Mouse (Mus musculus) limb, embryonic 12.5 days (tissue): Measurements from ENCODE around the gene Tsacc. TPM values are rescaled to one million over a fixed set of nuclear protein-coding genes. Genes with fewer than 3 reads are reported as not detected.
A peak's percentile ranks its signal among the peaks of the same experiment; 100 is the strongest.

ENCODE experiments used
- ATAC-seq: fragments of 200-750 bp; cut with Nextera tagmentation; 2 replicates; pipeline ENCODE4 v1.8.0; 2017; ENCODE audit warnings: low read depth, moderate TSS enrichment; ENCODE audit not compliant: insufficient number of reproducible peaks, insufficient read depth, low FRiP score, low TSS enrichment
- H3K27ac ChIP-seq: fragments of 300-500 bp; sonication (generic); 2 replicates; pipeline ENCODE4 v1.5.1; 2016; ENCODE audit warnings: mild to moderate bottlenecking, moderate library complexity
- H3K27me3 ChIP-seq: fragments of 300-500 bp; sonication (generic); 2 replicates; pipeline ENCODE4 v1.6.1; 2016; ENCODE audit warnings: mild to moderate bottlenecking, moderate library complexity
- H3K36me3 ChIP-seq: fragments of 300-500 bp; sonication (generic); 2 replicates; pipeline ENCODE4 v1.6.1; 2016; ENCODE audit warnings: mild to moderate bottlenecking, moderate library complexity
- H3K4me1 ChIP-seq: fragments of 300-500 bp; sonication (generic); replicated peaks from 2 replicates; pipeline ENCODE4 v1.6.1; 2016
- H3K4me2 ChIP-seq: fragments of 300-500 bp; sonication (generic); 2 replicates; pipeline ENCODE4 v1.6.1; 2016; ENCODE audit warnings: mild to moderate bottlenecking, moderate library complexity
- H3K4me3 ChIP-seq: fragments of 300-500 bp; sonication (generic); replicated peaks from 2 replicates; pipeline ENCODE4 v1.5.1; 2016; ENCODE audit warnings: mild to moderate bottlenecking
- H3K9ac ChIP-seq: fragments of 300-500 bp; sonication (generic); replicated peaks from 2 replicates; pipeline ENCODE4 v1.6.1; 2016; ENCODE audit warnings: mild to moderate bottlenecking, moderate library complexity
- H3K9me3 ChIP-seq: fragments of 300-500 bp; sonication (generic); 2 replicates; pipeline ENCODE4 v1.6.1; 2016; ENCODE audit warnings: mild to moderate bottlenecking, moderate library complexity
- WGBS: fragments of 180-500 bp; shearing (Covaris S2); methylation state at CpG from one replicate; pipeline ENCODE4 v1.1.7; 2016; 5-methylcytosine and 5-hydroxymethylcytosine counted together
- polyA plus RNA-seq: library from polyadenylated mRNA; unstranded; fragments of >200 nt; fragmentation: Nextera tagmentation; extraction: Ambion mirVana; gene quantifications from 2 replicates; pipeline ENCODE4 v1.2.1, GENCODE M21; 2016

Gene Tsacc
- polyA plus RNA-seq: 13.5 and 14.3 TPM in 2 replicates

DNA sequence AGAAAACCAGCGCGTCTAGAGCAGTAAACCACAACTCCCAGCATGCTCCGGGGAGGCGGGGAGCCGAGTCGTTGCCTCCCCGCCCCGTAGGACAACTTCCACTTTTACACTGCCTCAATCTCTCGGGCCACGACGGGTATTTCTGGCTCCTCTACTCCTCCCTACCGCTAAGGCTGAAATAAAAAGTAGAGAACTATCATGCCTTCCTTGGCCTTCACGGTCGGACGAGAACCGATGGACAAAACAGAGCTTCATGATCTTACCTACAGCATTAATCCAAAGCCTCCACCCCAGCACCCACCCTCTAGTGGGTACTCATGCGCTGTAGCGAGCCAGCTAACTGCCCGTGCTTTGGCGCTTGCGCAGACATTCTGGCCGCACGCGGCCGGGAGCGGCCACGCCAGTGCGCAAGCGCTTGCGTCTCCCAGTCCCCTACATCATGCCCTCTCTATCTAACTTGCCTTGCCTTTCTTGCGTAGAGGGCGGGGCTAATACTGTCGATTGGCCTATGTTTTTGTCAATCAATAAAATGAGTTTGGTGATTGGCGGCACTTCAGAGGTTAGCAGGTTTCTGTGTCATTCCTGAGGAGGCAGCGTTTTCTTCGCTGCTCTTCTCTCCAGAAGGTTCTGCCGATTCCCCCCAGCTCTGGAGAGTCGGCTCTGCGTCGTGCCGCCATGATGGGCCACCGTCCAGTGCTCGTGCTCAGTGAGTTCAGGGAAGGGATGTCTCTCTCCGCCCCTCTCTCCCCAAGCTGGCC lies at the start of gene Tsacc, which contains the start of gene Cct3:
TSS of gene Tsacc (minus strand) at position 439 of the 758 bp plus-strand sequence.
TSS of gene Cct3 (plus strand) at position 556 of the 758 bp plus-strand sequence.
- ATAC-seq: peak; percentile 99
- no peaks in the 10 kb centered on the region for H3K27me3 ChIP-seq
- under 1% methylated on average over 44 of the region's 44 CpGs for WGBS

DNA sequence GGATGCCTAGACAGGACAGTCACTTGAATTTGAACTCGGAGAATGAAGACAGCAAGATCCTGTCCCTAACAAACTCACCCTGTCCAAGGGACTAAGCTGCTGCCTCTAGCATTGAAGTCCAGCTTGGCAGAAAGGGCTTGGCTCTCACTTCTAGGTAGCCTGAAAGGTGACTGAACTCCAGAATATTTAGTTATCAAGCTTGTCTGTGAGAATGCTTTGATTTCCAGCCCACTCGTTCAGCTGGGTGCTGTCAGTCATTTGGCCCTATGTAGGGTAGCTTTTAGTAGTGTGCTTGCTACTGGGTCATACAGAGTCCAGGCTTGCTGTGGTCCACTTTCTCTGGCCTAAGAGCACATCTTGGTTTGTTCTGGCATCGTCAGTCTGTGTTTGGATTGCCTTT lies 42.2 kb upstream of the Tsacc start:
- Histone ChIP-seq H3K4me1 (peaks cover 18% of the 10 kb centered on the region), H3K9me3 (no peaks in the 10 kb centered on the region), H3K27ac (no peak overlapping the region), H3K27me3 (no peaks in the 10 kb centered on the region), H3K9ac (no peak overlapping the region), H3K4me2 (no peak overlapping the region), H3K36me3 (peaks cover 28% of the 10 kb centered on the region), H3K4me3 (no peak overlapping the region)
- no peak for ATAC-seq
- WGBS: 87% methylated on average over 3 of the region's 3 CpGs

More for the DNA sequence above, at the start of gene Tsacc, which contains the start of gene Cct3:
- H3K27ac ChIP-seq: peak within 1 kb of the TSS; percentile 90
- peaks cover 16% of the 10 kb centered on the region for H3K4me1 ChIP-seq
- peak within 1 kb of the TSS; percentile 73 for H3K4me3 ChIP-seq
- peak within 1 kb of the TSS; percentile 89 for H3K4me2 ChIP-seq
- H3K9me3 ChIP-seq: no peaks in the 10 kb centered on the region
- peak within 1 kb of the TSS; percentile 76 for H3K9ac ChIP-seq
- H3K36me3 ChIP-seq: peaks cover 29% of the 10 kb centered on the region

DNA sequence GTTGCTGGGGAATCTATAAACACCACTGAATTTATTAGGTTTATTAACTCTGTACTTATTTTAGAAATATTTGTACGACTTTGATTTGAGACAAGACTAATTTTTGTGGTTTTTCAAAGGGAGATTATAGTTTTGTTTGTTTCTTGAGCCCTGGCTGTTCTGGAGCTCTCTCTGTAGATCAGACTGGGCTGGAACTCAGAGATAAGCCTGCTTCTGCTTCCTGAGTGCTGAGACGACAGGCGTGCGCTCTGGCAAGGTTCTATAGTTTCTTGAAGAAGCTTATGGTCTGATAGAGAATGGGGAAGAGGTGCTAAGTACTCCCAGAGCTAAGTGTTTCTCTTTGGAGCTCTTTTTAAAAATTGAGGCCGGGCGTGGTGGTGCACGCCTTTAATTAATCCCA lies 41.5 kb upstream of the Tsacc start:
- Histone ChIP-seq H3K36me3 (peaks cover 21% of the 10 kb centered on the region), H3K27me3 (no peaks in the 10 kb centered on the region), H3K4me2 (no peak overlapping the region), H3K4me3 (no peak overlapping the region), H3K4me1 (peaks cover 18% of the 10 kb centered on the region), H3K27ac (no peak overlapping the region), H3K9me3 (no peaks in the 10 kb centered on the region), H3K9ac (no peak overlapping the region)
- 95% methylated on average over 7 of the region's 7 CpGs for WGBS
- ATAC-seq: no peak

DNA sequence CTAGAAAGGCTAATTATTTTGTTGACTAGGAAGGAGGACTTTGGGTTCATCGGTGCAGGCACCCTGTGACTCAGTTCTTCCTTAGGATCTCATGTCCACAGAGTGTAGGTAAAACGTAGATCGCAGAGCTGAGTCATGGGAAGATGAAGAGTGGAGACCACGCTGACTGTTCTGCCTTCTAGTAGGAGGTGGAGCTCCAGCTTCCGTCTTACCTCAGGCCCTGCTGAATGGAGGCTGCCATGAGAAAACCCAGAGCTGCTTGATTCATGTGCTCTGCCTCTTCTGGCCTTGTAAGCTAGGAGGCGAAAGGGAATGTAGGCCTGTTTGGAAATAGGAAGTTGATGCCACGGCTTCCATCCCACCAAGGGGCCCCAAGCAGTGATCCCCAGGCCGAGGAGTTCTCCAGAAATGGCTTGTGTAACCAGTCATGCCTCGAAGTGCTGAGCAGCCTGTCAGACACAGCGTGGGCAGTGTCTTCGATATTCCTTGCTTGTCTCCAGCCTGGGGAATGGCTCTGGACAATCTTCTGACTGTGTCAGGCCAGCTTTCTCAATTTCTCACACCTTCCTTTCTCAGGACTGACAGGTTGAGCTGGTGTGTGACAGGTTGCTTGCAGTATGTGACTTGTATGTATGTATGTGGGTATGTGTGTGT lies 40.7 kb upstream of the Tsacc start:
- H3K27ac ChIP-seq: no peak overlapping the region

GRCm38 (mm10) chr3:88336058-88337013 lies 39.5 kb upstream of the Tsacc start, which contains the start of the genes Tmem79 and Smg5:
Tmem79 (minus strand) TSS chr3:88336148.
Smg5 (plus strand) TSS chr3:88336260.
- Histone ChIP-seq H3K4me3 (peak within 1 kb of the TSS; percentile 83), H3K9ac (peak within 1 kb of the TSS; percentile 92), H3K27ac (peak within 1 kb of the TSS; percentile 91), H3K9me3 (no peaks in the 10 kb centered on the region), H3K4me2 (peak within 1 kb of the TSS; percentile 75), H3K36me3 (0 out of 2 replicates have a peak, but pooled peaks cover 4% of the 10 kb centered on the region), H3K4me1 (peaks cover 18% of the 10 kb centered on the region), H3K27me3 (no peaks in the 10 kb centered on the region)
- ATAC-seq: peak; percentile 88
- WGBS: 2% methylated on average over 55 of the region's 66 CpGs

More for the DNA sequence above, 40.7 kb upstream of the Tsacc start:
- H3K4me3 ChIP-seq: peak overlapping the region; percentile 83
- ATAC-seq: no peak
- no peaks in the 10 kb centered on the region for H3K9me3 ChIP-seq
- H3K27me3 ChIP-seq: no peaks in the 10 kb centered on the region
- peaks cover 18% of the 10 kb centered on the region for H3K4me1 ChIP-seq
- no peak overlapping the region for H3K9ac ChIP-seq
- peak overlapping the region; percentile 75 for H3K4me2 ChIP-seq
- WGBS: 88% methylated on average over 11 of the region's 11 CpGs
- H3K36me3 ChIP-seq: peaks cover 13% of the 10 kb centered on the region

- Histone ChIP-seq H3K9me3 (no peaks in the 10 kb centered on the region), H3K27me3 (no peaks in the 10 kb centered on the region), H3K4me2 (peak overlapping the region; percentile 75), H3K27ac (peak overlapping the region; percentile 91), H3K9ac (peak overlapping the region; percentile 92), H3K36me3 (peaks cover 8% of the 10 kb centered on the region; the same call in 1 of the 2 replicates), H3K4me3 (peak overlapping the region; percentile 83), H3K4me1 (peaks cover 18% of the 10 kb centered on the region)
- ATAC-seq: peak; percentile 39; the same call in 1 of the 2 replicates
- whole genome bisulfite sequencing: 1% methylated on average over 27 of the region's 27 CpGs
These were observed 38.7 kb upstream of the Tsacc start for GRCm38 (mm10) chr3:88335436-88336053.

DNA sequence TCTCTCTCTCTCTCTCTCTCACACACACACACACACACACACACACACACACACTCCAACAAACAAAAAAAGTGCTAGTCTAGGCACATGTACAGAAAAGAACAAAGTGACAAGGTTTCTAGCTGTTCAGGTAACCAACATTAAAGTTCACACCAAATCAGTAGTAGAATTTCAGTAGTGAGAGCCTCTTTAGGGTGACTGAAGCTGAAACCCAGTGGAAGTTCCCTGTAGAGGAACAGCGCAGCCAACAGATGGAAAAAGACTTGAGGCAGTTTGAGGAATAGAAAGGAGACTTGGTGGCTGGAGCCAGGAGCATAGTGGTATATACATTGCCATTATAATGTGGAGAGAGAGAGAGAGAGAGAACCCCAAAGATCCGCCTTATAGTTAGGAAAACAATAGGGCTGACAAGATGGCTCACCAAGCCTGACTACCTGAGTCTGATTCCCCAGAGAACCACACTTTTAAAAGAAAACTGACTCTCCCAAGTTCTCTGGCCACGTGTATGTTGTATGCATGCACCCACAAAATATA lies 38.2 kb upstream of the Tsacc start:
- WGBS: 44% methylated on average over 3 of the region's 3 CpGs
- peaks cover 11% of the 10 kb centered on the region; the same call in 1 of the 2 replicates for H3K36me3 ChIP-seq
- no peak for ATAC-seq
- H3K4me3 ChIP-seq: peak overlapping the region; percentile 83
- H3K4me1 ChIP-seq: peaks cover 18% of the 10 kb centered on the region
- H3K4me2 ChIP-seq: peak overlapping the region; percentile 75
- no peaks in the 10 kb centered on the region for H3K27me3 ChIP-seq
- H3K27ac ChIP-seq: peak overlapping the region; percentile 0; the same call in 1 of the 2 replicates
- no peaks in the 10 kb centered on the region for H3K9me3 ChIP-seq
- peak overlapping the region; percentile 92 for H3K9ac ChIP-seq

GRCm38 (mm10) chr3:88334029-88334658 lies 37.3 kb upstream of the Tsacc start:
- Histone ChIP-seq H3K4me1 (peaks cover 18% of the 10 kb centered on the region), H3K27ac (peak overlapping the region; percentile 29; the same call in 1 of the 2 replicates), H3K9ac (peak overlapping the region; percentile 37; the same call in 1 of the 2 replicates), H3K36me3 (peaks cover 19% of the 10 kb centered on the region), H3K4me3 (no peak overlapping the region; the same call in 1 of the 2 replicates), H3K9me3 (no peaks in the 10 kb centered on the region), H3K4me2 (peak overlapping the region; percentile 75; the same call in 1 of the 2 replicates), H3K27me3 (no peaks in the 10 kb centered on the region)
- WGBS: 48% methylated on average over 12 of the region's 12 CpGs
- ATAC-seq: no peak

- Histone ChIP-seq H3K4me1 (peaks cover 9% of the 10 kb centered on the region; the same call in 1 of the 2 replicates), H3K27me3 (no peaks in the 10 kb centered on the region), H3K4me2 (no peak overlapping the region), H3K9me3 (no peaks in the 10 kb centered on the region), H3K36me3 (peaks cover 43% of the 10 kb centered on the region), H3K4me3 (no peak overlapping the region), H3K27ac (no peak overlapping the region), H3K9ac (no peak overlapping the region)
- WGBS: 26% methylated on average over 2 of the region's 2 CpGs
- no peak for ATAC-seq
These were observed 34.5 kb upstream of the Tsacc start for GRCm38 (mm10) chr3:88331282-88331681.
